Mouse (Mus musculus) small intestine, adult 2 months (tissue): ENCODE data around the gene Ncbp3.

ENCODE experiments used
- CTCF ChIP-seq: fragments of 200-500 bp; IDR thresholded peaks from 2 replicates; pipeline ENCODE4 v1.5.1; 2012; ENCODE audit warnings: low read depth, mild to moderate bottlenecking, control low read depth, inconsistent platforms, low read length, moderate library complexity, mixed read lengths; ENCODE audit not compliant: insufficient replicate concordance, insufficient read length; ENCODE audit errors: extremely low read depth
- POLR2A ChIP-seq: fragments of 200-500 bp; IDR thresholded peaks from 2 replicates; pipeline ENCODE4 v1.6.1; 2012; ENCODE audit warnings: low read depth, mild to moderate bottlenecking, control low read depth, inconsistent platforms, low read length, moderate library complexity

GRCm38 (mm10) chr11:73007698-73008481 lies 39.7 kb upstream of the Ncbp3 start:
- TF ChIP-seq POLR2A (no peak), CTCF (peak; percentile 83)
